Mouse (Mus musculus) C2C12 (cell line): Measurements from ENCODE around the gene Tprkb.

Experiments
- CTCF ChIP-seq: IDR thresholded peaks from one replicate; pipeline ENCODE4 v1.5.1; 2011; ENCODE audit not compliant: control insufficient read depth, insufficient read depth, insufficient read length
- FOSL1 ChIP-seq: IDR thresholded peaks from one replicate; pipeline ENCODE4 v1.8.0; 2011; ENCODE audit warnings: mild to moderate bottlenecking, low read length; ENCODE audit not compliant: poor library complexity, insufficient read depth, severe bottlenecking
- MAX ChIP-seq: IDR thresholded peaks from one replicate; pipeline ENCODE4 v1.6.1; 2011; ENCODE audit warnings: mild to moderate bottlenecking, control low read depth
- MYOD1 ChIP-seq: IDR thresholded peaks from one replicate; pipeline ENCODE4 v1.6.1; 2011; ENCODE audit warnings: low read depth; ENCODE audit not compliant: control insufficient read depth, insufficient read length
- USF1 ChIP-seq: IDR thresholded peaks from one replicate; pipeline ENCODE4 v1.6.1; 2011; ENCODE audit warnings: low read depth, mild to moderate bottlenecking, control low read depth, moderate library complexity

DNA sequence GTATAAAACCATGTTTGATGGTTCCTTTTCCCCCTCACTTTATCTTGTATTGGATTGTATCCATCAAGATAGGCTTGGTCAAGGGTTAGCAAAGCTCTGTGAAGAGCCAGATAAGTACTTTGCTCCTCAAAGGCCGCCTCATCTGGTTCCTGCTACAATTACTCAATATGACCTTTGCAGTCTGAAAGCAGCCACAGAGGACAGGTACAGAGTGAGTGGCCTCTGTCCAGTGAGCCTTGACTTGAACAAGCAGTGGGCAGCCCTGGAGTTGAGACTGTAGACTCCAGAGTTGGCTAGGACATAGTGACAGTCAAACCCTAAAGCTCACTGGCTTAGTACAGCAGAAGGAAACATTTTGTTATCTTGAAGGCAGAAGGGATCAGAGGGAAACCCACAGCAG, 17.6 kb downstream of the Tprkb start:
- TF ChIP-seq CTCF (no peak), USF1 (no peak), FOSL1 (no peak), MYOD1 (no peak), MAX (no peak)
